24 mouse cellular contexts compared by ENCODE assay signal in genomic region chr14:107080407-107080806, GRCm38 (mm10).
"Had no signal": no experiment of that assay in that cellular context is flagged by ENCODE, and none has a peak within 500 bp of the region (broad histone marks: within the 10 kb centered on the region; RNA-seq: fewer than 3 reads in every experiment).

No protein-coding gene starts in this region.

- H3K4me1 ChIP-seq: heart, embryonic 10.5 days; heart, embryonic 12.5 days; hindbrain, embryonic 13.5 days; hindbrain, embryonic 15.5 days; kidney, embryonic 15.5 days; limb, embryonic 13.5 days; limb, embryonic 15.5 days; liver, embryonic 12.5 days had no signal

- H3K36me3 ChIP-seq: heart, embryonic 10.5 days; heart, embryonic 12.5 days; hindbrain, embryonic 13.5 days; hindbrain, embryonic 15.5 days; kidney, embryonic 15.5 days; limb, embryonic 13.5 days; limb, embryonic 15.5 days; liver, embryonic 12.5 days had no signal

- H3K4me2 ChIP-seq: heart, embryonic 12.5 days; hindbrain, embryonic 13.5 days; hindbrain, embryonic 15.5 days; kidney, embryonic 15.5 days; limb, embryonic 13.5 days; limb, embryonic 15.5 days; liver, embryonic 12.5 days had no signal

- H3K27me3 ChIP-seq: heart, embryonic 12.5 days; hindbrain, embryonic 13.5 days; hindbrain, embryonic 15.5 days; kidney, embryonic 15.5 days; limb, embryonic 13.5 days; limb, embryonic 15.5 days; liver, embryonic 12.5 days had no signal

- DNase-seq: gastrocnemius, postnatal 14 days; gastrocnemius, postnatal 36 days; heart, adult 11 months; heart, postnatal 10 days; heart, postnatal 4 days; kidney, adult 11 months; kidney, adult 2 months; kidney, adult 9 months; kidney, postnatal 14 days; kidney, postnatal 36 days; layer of hippocampus, adult 9-11 months; layer of hippocampus, postnatal 36 days; left cerebral cortex, postnatal 4 days had no signal

- H3K9me3 ChIP-seq: heart, embryonic 10.5 days; heart, embryonic 12.5 days; hindbrain, embryonic 13.5 days; hindbrain, embryonic 15.5 days; kidney, embryonic 15.5 days; limb, embryonic 13.5 days; limb, embryonic 15.5 days; liver, embryonic 12.5 days had no signal

- H3K4me3 ChIP-seq: heart, embryonic 10.5 days; heart, embryonic 12.5 days; hindbrain, embryonic 13.5 days; hindbrain, embryonic 15.5 days; kidney, embryonic 15.5 days; limb, embryonic 13.5 days; limb, embryonic 15.5 days; liver, embryonic 12.5 days had no signal

- H3K27ac ChIP-seq: heart, embryonic 10.5 days; hindbrain, embryonic 13.5 days; hindbrain, embryonic 15.5 days; kidney, embryonic 15.5 days; kidney, postnatal 0 days; limb, embryonic 13.5 days; limb, embryonic 15.5 days; liver, embryonic 12.5 days had no signal

- H3K9ac ChIP-seq: heart, embryonic 12.5 days; hindbrain, embryonic 13.5 days; hindbrain, embryonic 15.5 days; kidney, embryonic 15.5 days; limb, embryonic 13.5 days; limb, embryonic 15.5 days; liver, embryonic 12.5 days had no signal

- ATAC-seq: inflammation-experienced regulatory T-cells, adult 6 months; intestine, embryonic 16.5 days; liver, embryonic 12.5 days had no signal
